Mouse (Mus musculus): ENCODE results near the gene Morf4l1. TPM values are rescaled to one million over a fixed set of nuclear protein-coding genes. Genes with fewer than 3 reads are reported as not detected.
A peak's percentile ranks its signal among the peaks of the same experiment; 100 is the strongest.
"Not testable (repeated sequence)": the region's sequence is repeated elsewhere in the genome, so short reads cannot be mapped to it uniquely, and the experiment has no call there.

Morf4l1 gene
- polyA plus RNA-seq, 1 experiment from 2014 or later: 544 TPM

- WGBS: under 1% methylated on average over 37 of the region's 37 CpGs
- Histone ChIP-seq H3K36me3 (no peaks in the 10 kb centered on the region), H3K27me3 (peaks cover 16% of the 10 kb centered on the region), H3K4me3 (peak overlapping the region; percentile 44), H3K9me3 (no peaks in the 10 kb centered on the region), H3K4me1 (peaks cover 4% of the 10 kb centered on the region; the same call in 1 of the 2 replicates), H3K9ac (replicated peaks) (peak overlapping the region; percentile 56), H3K27ac (replicated peaks) (no peak overlapping the region), H3K4me2 (replicated peaks) (peak overlapping the region; percentile 80)
- ATAC-seq (ENCODE audit: low FRiP score, low read depth): peak; percentile 90
Observed at GRCm38 (mm10) chr9:90054371-90055145, 60.0 kb downstream of the Morf4l1 start.

GRCm38 (mm10) chr9:90053852-90054251, 60.7 kb downstream of the Morf4l1 start, which contains the start of gene Ctsh:
Gene Ctsh, plus strand, starts transcription at chr9:90054152.
- peaks cover 4% of the 10 kb centered on the region; the same call in 1 of the 2 replicates for H3K4me1 ChIP-seq
- peak within 1 kb of the TSS; percentile 80 for H3K4me2 ChIP-seq (replicated peaks)
- no peaks in the 10 kb centered on the region for H3K9me3 ChIP-seq
- peak within 1 kb of the TSS; percentile 44 for H3K4me3 ChIP-seq
- H3K27me3 ChIP-seq: peaks cover 16% of the 10 kb centered on the region
- no peak within 1 kb of the TSS for H3K27ac ChIP-seq (replicated peaks)
- no peaks in the 10 kb centered on the region for H3K36me3 ChIP-seq
- peak within 1 kb of the TSS; percentile 56 for H3K9ac ChIP-seq (replicated peaks)
- 0 out of 2 replicates have a peak, but pooled peaks have one; percentile 11 for ATAC-seq (ENCODE audit: low FRiP score, low read depth)
- 83% methylated on average over 2 of the region's 2 CpGs for WGBS

- H3K4me1 ChIP-seq: no peaks in the 10 kb centered on the region
- no peaks in the 10 kb centered on the region for H3K27me3 ChIP-seq
- no peak overlapping the region for H3K4me3 ChIP-seq
- WGBS: 71% methylated on average over 5 of the region's 5 CpGs
- no peak overlapping the region for H3K9ac ChIP-seq (replicated peaks)
- H3K4me2 ChIP-seq (replicated peaks): no peak overlapping the region
- H3K27ac ChIP-seq (replicated peaks): no peak overlapping the region
- no peaks in the 10 kb centered on the region for H3K36me3 ChIP-seq
- no peak for ATAC-seq (ENCODE audit: low FRiP score, low read depth)
- no peaks in the 10 kb centered on the region for H3K9me3 ChIP-seq
Observed at GRCm38 (mm10) chr9:90047937-90048627, 66.5 kb downstream of the Morf4l1 start.

- WGBS: 89% methylated on average over 7 of the region's 7 CpGs
- no peak overlapping the region for H3K4me3 ChIP-seq
- no peak for ATAC-seq (ENCODE audit: low FRiP score, low read depth)
Observed at GRCm38 (mm10) chr9:90045191-90045590, 69.4 kb downstream of the Morf4l1 start.

GRCm38 (mm10) chr9:90042906-90043305, 71.7 kb downstream of the Morf4l1 start:
- H3K27me3 ChIP-seq; H3K4me1 ChIP-seq; H3K4me3 ChIP-seq; H3K27ac ChIP-seq (replicated peaks); H3K9ac ChIP-seq (replicated peaks); H3K9me3 ChIP-seq; ATAC-seq (ENCODE audit: low FRiP score, low read depth); H3K4me2 ChIP-seq (replicated peaks); H3K36me3 ChIP-seq: not testable (repeated sequence)
- 93% methylated on average over 8 of the region's 8 CpGs for WGBS

More at GRCm38 (mm10) chr9:90045191-90045590, 69.4 kb downstream of the Morf4l1 start:
- H3K27me3 ChIP-seq: no peaks in the 10 kb centered on the region
- H3K9me3 ChIP-seq: no peaks in the 10 kb centered on the region
- no peak overlapping the region for H3K27ac ChIP-seq (replicated peaks)
- H3K9ac ChIP-seq (replicated peaks): no peak overlapping the region
- no peaks in the 10 kb centered on the region for H3K4me1 ChIP-seq
- H3K4me2 ChIP-seq (replicated peaks): no peak overlapping the region
- no peaks in the 10 kb centered on the region for H3K36me3 ChIP-seq

Other genes with a start within 250 kb of the Morf4l1 start
- gene Rasgrf1, start 204.9 kb downstream of the Morf4l1 start, polyA plus RNA-seq (2016; fragmentation: Nextera tagmentation; extraction: Ambion mirVana): 0.20 and 0.27 TPM in 2 replicates
- 8.6 and 9.5 TPM in 2 replicates for gene Ctsh, start 60.6 kb downstream of the Morf4l1 start, polyA plus RNA-seq (2016; fragmentation: Nextera tagmentation; extraction: Ambion mirVana)
- 24.0 and 25.7 TPM in 2 replicates for gene Adamts7, start 48.3 kb upstream of the Morf4l1 start, polyA plus RNA-seq (2016; fragmentation: Nextera tagmentation; extraction: Ambion mirVana)
- 11.0 and 11.4 TPM in 2 replicates for gene Tbc1d2b, start 156.0 kb upstream of the Morf4l1 start, polyA plus RNA-seq (2016; fragmentation: Nextera tagmentation; extraction: Ambion mirVana)

Data from midbrain, embryonic 12.5 days (tissue).